Mouse (Mus musculus) layer of hippocampus, adult 2 months (tissue): ENCODE results near the gene Dnajc13. TPM values are rescaled to one million over a fixed set of nuclear protein-coding genes. Genes with fewer than 3 reads are reported as not detected.

Experiments used
- DNase-seq, 2 experiments: peaks; one replicate each; pipeline ENCODE4 v3.0.0; 2022; ENCODE audit warnings: low spot score in 2 of 2
- H3K27ac ChIP-seq: fragments of 200-600 bp; 2 replicates; pipeline ENCODE4 v1.8.1; 2022
- H3K4me3 ChIP-seq: fragments of 200-600 bp; 2 replicates; pipeline ENCODE4 v1.8.1; 2022; ENCODE audit warnings: mild to moderate bottlenecking
- CTCF ChIP-seq: fragments of 200-600 bp; conservative IDR thresholded peaks from 2 replicates; pipeline ENCODE4 v1.8.1; 2022; ENCODE audit warnings: antibody characterized with exemption, mild to moderate bottlenecking, moderate library complexity
- total RNA-seq, 2 experiments: library from RNA; stranded (reverse); gene quantifications; 2 replicates each; pipeline ENCODE4 v1.2.3; 2021

Gene Dnajc13
- total RNA-seq, 2 experiments from 2014 or later = 58.0 to 61.0 TPM

GRCm38 (mm10) chr9:104193327-104193726, 69.4 kb downstream of the Dnajc13 start:
- Histone ChIP-seq H3K27ac (no peak overlapping the region), H3K4me3 (no peak overlapping the region)
- DNase-seq = no peak
- TF ChIP-seq CTCF = no peak

DNA sequence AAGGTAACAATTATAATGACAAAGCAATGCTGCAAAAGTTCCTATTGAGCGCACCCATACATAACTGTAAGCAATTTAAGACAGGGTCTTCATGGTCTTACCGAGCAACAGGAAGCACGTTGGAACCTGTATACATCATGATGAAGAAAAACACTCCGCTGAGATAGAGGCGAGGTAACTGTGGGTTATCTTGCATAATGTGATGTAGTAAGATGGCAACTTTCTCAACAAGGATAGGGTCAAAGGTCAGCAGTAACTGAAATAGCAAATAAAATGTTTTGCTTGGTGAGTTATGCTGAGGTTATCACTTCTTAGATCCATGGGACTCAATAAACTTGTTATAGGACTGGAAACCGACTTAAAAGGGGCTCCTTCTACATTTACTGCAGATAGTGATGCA, 70.2 kb downstream of the Dnajc13 start:
- no peak for DNase-seq
- H3K4me3 ChIP-seq = no peak overlapping the region
- TF ChIP-seq CTCF = no peak
- H3K27ac ChIP-seq = no peak overlapping the region

DNA sequence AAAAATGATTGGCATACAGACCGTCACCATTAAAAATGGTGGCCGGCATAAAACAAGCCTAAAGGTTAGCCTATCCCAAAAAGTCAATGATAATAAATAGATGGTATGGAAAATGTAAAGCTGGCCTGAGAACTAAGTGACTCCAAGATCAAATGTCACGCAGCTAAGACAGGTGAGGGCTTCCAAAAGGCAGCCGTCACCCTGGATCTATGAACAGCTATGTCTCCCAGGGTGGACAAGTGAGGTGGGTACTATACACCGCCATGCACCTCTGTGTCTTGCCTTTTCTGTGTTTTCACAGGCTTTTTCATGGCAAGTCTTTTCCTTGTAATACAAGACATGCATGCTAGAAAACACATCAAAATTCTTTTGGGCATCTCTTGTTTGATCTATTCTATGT, 73.1 kb downstream of the Dnajc13 start:
- no peak for TF ChIP-seq CTCF
- Histone ChIP-seq H3K27ac (no peak overlapping the region), H3K4me3 (no peak overlapping the region)
- DNase-seq = no peak

DNA sequence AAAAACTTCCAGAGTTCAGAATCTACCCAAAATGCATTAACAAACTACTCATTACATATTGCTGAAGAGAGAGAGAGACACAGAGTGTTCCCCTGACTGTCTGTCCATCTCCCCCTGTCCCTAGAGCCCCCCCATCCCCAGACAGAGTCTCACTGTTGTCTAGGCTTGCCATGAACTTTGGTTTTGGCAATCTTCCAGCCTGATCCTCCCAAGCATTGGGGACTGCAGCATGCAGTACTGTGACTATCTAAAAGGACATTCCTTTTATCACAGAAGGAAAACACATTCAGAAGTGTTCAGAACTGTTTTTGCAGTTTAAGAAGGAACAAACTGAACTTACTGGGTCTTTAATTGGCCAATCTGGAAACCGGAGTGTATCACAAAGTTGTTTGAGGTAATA, 74.0 kb downstream of the Dnajc13 start:
- no peak for DNase-seq
- Histone ChIP-seq H3K27ac (no peak overlapping the region), H3K4me3 (no peak overlapping the region)
- TF ChIP-seq CTCF = no peak

- no peak for DNase-seq
- no peak for TF ChIP-seq CTCF
- Histone ChIP-seq H3K27ac (no peak overlapping the region), H3K4me3 (no peak overlapping the region)
Measured at GRCm38 (mm10) chr9:104187028-104187427, 75.7 kb downstream of the Dnajc13 start.

DNA sequence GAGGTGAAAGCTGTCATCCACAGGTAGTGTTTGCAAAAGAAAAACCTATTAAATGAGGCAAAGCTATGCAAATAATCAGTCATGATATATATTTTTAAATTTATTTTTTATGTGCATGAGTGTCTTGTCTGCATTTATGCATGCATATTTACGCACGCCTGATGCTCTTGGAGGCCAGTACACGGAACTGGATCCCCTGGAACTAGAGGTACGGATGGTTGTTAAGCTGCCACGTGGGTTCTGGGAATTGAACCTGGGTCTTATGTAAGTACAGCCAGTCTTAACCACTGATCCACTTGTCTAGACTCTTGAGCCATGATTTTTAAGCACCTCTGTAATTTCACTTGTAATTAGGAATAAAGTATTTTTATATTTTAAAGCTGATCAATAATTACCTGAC, 79.5 kb downstream of the Dnajc13 start:
- Histone ChIP-seq H3K4me3 (no peak overlapping the region), H3K27ac (no peak overlapping the region)
- DNase-seq = no peak
- no peak for TF ChIP-seq CTCF

- Histone ChIP-seq H3K27ac (peak overlapping the region; percentile 56), H3K4me3 (no peak overlapping the region)
- DNase-seq = no peak
- TF ChIP-seq CTCF = no peak
Measured at GRCm38 (mm10) chr9:104182328-104182727, 80.4 kb downstream of the Dnajc13 start.

DNA sequence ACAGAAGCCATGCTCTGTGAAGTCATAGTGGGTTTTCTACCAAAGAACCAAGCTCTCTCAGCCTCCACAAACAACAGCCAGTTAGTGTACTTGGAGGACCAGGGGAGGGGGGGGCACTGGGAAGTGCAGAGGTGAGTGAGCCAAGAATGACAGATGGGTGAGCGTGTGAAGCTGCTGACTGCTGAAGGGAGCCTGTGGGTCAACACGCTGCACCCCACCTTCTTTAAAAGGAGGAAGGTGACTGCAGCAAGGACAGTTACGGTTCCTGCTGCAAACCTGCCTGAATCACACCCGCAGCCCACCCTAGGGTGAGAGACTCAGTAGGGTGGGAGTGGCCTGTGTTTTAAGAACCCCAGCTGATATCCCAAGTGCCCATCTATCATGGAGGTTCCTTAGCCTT, 81.1 kb downstream of the Dnajc13 start:
- Histone ChIP-seq H3K4me3 (no peak overlapping the region), H3K27ac (peak overlapping the region; percentile 56)
- no peak for TF ChIP-seq CTCF
- DNase-seq = no peak

GRCm38 (mm10) chr9:104180046-104180445, 82.7 kb downstream of the Dnajc13 start:
- H3K27ac ChIP-seq = peak overlapping the region; percentile 32
- no peak overlapping the region for H3K4me3 ChIP-seq

GRCm38 (mm10) chr9:104172342-104172741, 90.4 kb downstream of the Dnajc13 start:
- no peak for TF ChIP-seq CTCF
- DNase-seq = no peak
- Histone ChIP-seq H3K4me3 (no peak overlapping the region), H3K27ac (no peak overlapping the region)

More at GRCm38 (mm10) chr9:104180046-104180445, 82.7 kb downstream of the Dnajc13 start:
- no peak for DNase-seq
- TF ChIP-seq CTCF = no peak

DNA sequence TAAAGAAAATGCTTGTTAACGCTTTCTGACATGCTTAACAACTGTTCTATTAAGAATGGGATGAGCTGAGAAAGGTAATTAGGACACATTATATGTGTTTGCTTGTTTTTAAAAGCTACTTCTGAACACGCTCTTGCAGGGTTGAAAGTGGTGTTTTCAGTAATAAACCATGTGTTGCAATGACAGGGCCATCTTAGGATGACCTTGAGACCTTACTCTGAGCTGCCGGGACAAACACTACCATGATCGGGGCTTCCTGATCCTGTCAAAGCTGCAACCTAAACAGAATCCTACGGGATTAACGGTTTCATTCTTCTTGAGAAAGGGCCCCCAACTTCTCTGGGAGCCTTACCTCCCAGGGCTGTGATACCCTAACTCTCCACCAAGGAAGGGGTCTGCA, 91.1 kb downstream of the Dnajc13 start:
- no peak overlapping the region for H3K27ac ChIP-seq
- TF ChIP-seq CTCF = no peak
- no peak for DNase-seq
- H3K4me3 ChIP-seq = no peak overlapping the region

DNA sequence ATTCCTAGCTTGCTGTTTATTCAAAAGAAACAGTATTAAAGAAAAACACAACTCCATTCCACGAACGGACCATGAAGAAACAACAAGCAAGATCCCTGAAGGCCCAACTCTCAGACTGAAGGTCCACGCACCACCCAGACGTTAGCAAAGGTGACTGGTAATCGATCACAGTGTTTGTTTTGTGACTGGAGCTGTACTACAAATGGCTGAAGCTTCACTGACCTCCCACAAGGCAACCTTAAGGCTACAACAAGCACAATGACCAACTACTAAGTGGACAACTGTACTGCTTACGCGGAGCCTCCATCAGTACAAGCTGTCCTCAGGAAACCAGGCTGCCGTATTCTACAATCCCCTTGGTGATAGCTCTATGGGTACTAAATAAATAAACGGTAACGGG, 92.7 kb downstream of the Dnajc13 start:
- no peak overlapping the region for H3K4me3 ChIP-seq
- no peak for DNase-seq
- no peak overlapping the region for H3K27ac ChIP-seq
- no peak for TF ChIP-seq CTCF

DNA sequence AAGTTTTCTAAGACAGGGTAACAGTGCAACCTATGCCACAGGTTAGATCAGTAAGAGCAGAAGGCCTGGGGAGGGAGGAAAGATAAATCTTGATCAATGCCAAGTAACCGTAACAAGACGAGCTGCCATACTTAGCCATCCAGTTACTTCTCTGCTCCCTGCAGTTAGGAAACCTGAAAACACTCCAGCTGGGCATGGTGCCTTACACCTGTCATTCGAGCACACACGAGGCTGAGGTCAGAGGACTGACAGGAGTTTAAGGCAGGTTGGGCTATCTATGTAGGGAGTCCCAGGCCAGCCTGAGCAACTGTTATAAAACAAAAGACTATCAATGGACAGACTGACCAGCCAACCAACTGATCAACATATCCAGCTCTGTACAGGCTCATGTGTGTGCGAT, 96.8 kb downstream of the Dnajc13 start:
- H3K4me3 ChIP-seq = no peak overlapping the region
- no peak for TF ChIP-seq CTCF
- no peak overlapping the region for H3K27ac ChIP-seq
- no peak for DNase-seq

GRCm38 (mm10) chr9:104164194-104164593, 98.5 kb downstream of the Dnajc13 start:
- H3K4me3 ChIP-seq = no peak overlapping the region
- TF ChIP-seq CTCF = peak; percentile 56

DNA sequence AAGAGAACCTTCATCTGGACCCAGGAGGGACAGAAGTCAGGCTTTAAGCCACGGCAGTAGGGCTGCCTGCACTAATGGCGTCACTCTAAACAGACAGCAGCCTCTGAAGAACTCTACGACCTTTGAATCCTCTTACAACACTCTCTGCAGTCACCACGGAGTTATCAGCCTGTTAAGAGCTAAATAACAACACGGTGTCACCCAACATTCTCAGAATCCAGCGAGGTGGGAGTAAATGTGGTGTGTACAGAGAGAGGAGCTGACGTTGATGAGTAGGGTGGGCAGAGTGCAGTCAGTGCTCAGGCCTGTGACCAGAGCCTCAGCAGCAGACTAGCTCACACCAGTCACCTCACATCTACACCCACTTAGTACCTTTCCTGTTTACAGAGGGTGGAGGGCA, 101.6 kb downstream of the Dnajc13 start:
- no peak for TF ChIP-seq CTCF
- DNase-seq = no peak
- Histone ChIP-seq H3K27ac (no peak overlapping the region), H3K4me3 (no peak overlapping the region)

More at GRCm38 (mm10) chr9:104164194-104164593, 98.5 kb downstream of the Dnajc13 start:
- no peak for DNase-seq
- no peak overlapping the region for H3K27ac ChIP-seq
